Mouse (Mus musculus): ENCODE results near the gene Nup205. TPM values are rescaled to one million over a fixed set of nuclear protein-coding genes. Genes with fewer than 3 reads are reported as not detected.

The Nup205 gene
- polyA plus RNA-seq, 1 experiment, result not detected

DNA sequence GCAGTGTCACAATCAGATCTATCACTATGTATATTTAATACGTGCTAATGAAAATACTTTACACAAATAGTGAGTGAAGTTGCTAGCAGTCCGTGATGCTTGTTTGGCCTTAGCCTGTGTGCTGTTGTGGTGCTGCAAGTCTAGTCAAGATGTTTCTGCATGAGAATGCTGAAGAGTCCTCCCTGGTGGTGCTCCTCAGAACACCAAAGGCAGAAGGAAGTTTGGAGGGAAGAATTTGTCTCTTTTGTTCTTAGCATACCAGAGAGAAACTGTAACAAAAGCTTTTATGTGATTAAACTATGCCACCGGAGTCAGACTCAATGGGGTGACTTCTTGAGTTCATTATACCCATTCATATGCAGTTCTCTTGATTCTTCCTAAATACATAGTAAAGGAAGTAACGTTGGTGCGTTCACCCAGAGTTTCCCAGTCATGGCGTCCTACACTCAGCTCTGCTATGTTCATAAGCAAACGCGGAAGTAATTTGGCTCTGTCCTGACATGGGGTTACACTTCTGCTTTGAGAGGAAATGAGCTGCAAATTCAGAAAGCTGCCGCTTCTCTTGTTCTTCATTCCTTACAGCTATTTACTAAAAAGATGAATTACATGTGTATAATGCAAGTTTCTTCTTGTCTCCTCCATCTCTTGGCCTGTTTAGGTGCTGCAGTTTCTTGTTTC lies 59.0 kb downstream of the Nup205 start:
- no peak overlapping the region for H3K27ac ChIP-seq (ENCODE audit: insufficient read depth, low read depth, low read length)
- no peak for TF ChIP-seq POLR2A (IDR thresholded peaks at IDR 0.05; ENCODE audit: insufficient read depth, low read depth, low read length)
- TF ChIP-seq CTCF (IDR thresholded peaks at IDR 0.05; ENCODE audit: insufficient read depth, low read depth, low read length), result no peak
- no peak overlapping the region for H3K4me3 ChIP-seq (ENCODE audit: insufficient read depth, low read depth, low read length)
- no peaks in the 10 kb centered on the region for H3K4me1 ChIP-seq (ENCODE audit: control insufficient read depth, insufficient read depth, low read length)
- WGBS, result 80% methylated on average over 9 of the region's 9 CpGs

DNA sequence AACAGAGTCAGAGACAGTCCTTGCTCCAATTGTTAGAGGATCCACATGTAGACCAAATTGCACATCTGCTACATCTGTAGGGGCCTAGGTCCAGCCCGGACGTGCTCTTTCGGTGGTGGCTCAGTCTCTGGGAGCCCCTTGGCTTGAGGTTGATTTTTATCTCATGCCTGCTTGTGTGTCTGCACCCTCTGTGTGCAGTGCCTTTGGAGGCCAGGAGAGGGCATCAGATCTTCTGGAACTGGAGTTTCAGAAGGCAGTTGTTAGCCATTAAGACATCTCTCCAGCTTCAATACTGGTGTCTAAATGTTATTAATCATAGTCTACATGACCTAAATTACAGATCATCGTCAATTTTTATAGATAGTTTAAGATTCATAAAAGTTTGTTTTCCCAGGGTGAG lies 66.0 kb downstream of the Nup205 start:
- H3K4me1 ChIP-seq (ENCODE audit: control insufficient read depth, insufficient read depth, low read length), result no peaks in the 10 kb centered on the region
- WGBS, result 98% methylated on average over 4 of the region's 4 CpGs
- H3K4me3 ChIP-seq (ENCODE audit: insufficient read depth, low read depth, low read length), result no peak overlapping the region
- no peak for TF ChIP-seq CTCF (IDR thresholded peaks at IDR 0.05; ENCODE audit: insufficient read depth, low read depth, low read length)
- TF ChIP-seq POLR2A (IDR thresholded peaks at IDR 0.05; ENCODE audit: insufficient read depth, low read depth, low read length), result no peak
- no peak overlapping the region for H3K27ac ChIP-seq (ENCODE audit: insufficient read depth, low read depth, low read length)

DNA sequence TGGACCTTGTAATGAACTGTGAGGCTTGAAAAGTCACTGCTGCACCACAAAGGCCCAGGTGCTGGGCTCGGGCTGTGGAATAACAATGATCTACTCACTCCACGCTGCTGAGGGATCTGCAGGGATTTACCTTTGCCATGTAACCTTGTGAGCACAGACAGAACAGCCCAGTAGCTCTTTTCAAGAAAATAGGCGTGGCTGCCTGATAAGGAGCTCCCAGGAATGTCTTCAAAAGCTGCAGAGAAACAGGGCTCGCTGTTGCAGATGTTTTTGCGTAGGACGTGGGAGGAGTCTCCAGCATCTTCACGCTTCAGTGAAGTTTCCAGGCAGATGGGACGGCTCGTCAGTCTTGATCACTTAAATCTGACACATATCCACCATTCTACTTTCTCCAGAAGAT lies 66.8 kb downstream of the Nup205 start:
- Histone ChIP-seq H3K4me3 (ENCODE audit: insufficient read depth, low read depth, low read length) (no peak overlapping the region), H3K27ac (ENCODE audit: insufficient read depth, low read depth, low read length) (no peak overlapping the region), H3K4me1 (ENCODE audit: control insufficient read depth, insufficient read depth, low read length) (no peaks in the 10 kb centered on the region)
- no peak for TF ChIP-seq CTCF (IDR thresholded peaks at IDR 0.05; ENCODE audit: insufficient read depth, low read depth, low read length)
- no peak for TF ChIP-seq POLR2A (IDR thresholded peaks at IDR 0.05; ENCODE audit: insufficient read depth, low read depth, low read length)
- WGBS, result 90% methylated on average over 9 of the region's 9 CpGs

DNA sequence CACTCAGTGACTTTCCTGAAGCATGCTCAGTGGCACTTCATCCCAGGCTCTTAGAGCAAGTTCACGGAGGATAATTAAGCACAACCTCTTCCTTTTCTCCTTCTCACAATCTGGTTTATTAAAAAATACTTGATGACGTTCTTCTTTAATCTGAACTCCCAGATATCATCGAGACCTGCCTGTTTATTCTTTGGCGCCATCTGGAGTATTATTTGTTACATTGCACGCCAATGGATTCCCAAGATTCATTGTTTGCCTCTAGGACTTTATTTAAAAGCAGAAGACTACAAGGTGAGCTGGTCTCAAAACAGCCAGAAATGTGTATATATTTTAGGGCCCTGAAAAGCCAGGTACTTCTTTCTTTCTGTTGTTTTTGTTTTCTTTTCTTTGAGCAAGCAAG lies 67.9 kb downstream of the Nup205 start:
- WGBS, result 28% methylated on average over 5 of the region's 5 CpGs
- no peaks in the 10 kb centered on the region for H3K4me1 ChIP-seq (ENCODE audit: control insufficient read depth, insufficient read depth, low read length)
- TF ChIP-seq POLR2A (IDR thresholded peaks at IDR 0.05; ENCODE audit: insufficient read depth, low read depth, low read length) (no peak), CTCF (IDR thresholded peaks at IDR 0.05; ENCODE audit: insufficient read depth, low read depth, low read length) (no peak)

DNA sequence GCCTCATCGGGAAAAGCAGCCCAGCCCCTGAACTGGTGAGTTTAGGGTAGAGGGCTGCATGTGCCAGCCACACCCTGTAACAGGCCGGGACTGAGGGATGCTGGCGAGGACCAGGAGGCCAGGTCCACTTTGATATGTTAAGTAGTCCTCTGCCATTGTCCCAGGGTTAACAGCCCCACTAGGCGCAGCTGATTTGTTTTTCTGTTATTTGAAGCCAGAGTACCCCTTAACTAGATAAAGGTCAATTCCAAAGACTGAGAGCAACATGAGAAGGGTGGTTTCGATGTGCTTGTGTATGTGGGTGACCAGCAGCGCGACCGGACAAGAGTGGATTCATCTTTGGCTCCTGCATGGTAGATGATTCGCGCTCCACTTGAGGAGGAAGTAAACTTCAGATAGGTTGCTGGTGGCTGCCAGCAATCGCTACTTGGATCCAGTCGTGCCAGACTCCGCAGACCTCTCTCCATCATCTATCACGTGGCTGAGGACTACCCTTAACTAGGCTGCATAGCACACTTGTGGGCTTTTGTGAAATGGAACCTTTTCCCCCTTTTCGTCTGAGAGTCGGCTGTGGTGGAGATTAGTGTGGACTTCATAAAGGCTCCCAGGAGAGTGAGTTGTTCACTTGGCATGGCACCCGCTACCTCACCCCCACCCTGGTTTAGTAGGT lies 74.7 kb downstream of the Nup205 start:
- H3K4me1 ChIP-seq (ENCODE audit: control insufficient read depth, insufficient read depth, low read length), result peaks cover 11% of the 10 kb centered on the region
- TF ChIP-seq POLR2A (IDR thresholded peaks at IDR 0.05; ENCODE audit: insufficient read depth, low read depth, low read length) (no peak), CTCF (IDR thresholded peaks at IDR 0.05; ENCODE audit: insufficient read depth, low read depth, low read length) (no peak)
- 66% methylated on average over 17 of the region's 17 CpGs for WGBS
- 0 out of 2 replicates have a peak overlapping the region, but pooled peaks have one; percentile 19 for H3K27ac ChIP-seq (ENCODE audit: insufficient read depth, low read depth, low read length)
- no peak overlapping the region for H3K4me3 ChIP-seq (ENCODE audit: insufficient read depth, low read depth, low read length)

More for the DNA sequence above, 67.9 kb downstream of the Nup205 start:
- Histone ChIP-seq H3K27ac (ENCODE audit: insufficient read depth, low read depth, low read length) (no peak overlapping the region), H3K4me3 (ENCODE audit: insufficient read depth, low read depth, low read length) (no peak overlapping the region)

DNA sequence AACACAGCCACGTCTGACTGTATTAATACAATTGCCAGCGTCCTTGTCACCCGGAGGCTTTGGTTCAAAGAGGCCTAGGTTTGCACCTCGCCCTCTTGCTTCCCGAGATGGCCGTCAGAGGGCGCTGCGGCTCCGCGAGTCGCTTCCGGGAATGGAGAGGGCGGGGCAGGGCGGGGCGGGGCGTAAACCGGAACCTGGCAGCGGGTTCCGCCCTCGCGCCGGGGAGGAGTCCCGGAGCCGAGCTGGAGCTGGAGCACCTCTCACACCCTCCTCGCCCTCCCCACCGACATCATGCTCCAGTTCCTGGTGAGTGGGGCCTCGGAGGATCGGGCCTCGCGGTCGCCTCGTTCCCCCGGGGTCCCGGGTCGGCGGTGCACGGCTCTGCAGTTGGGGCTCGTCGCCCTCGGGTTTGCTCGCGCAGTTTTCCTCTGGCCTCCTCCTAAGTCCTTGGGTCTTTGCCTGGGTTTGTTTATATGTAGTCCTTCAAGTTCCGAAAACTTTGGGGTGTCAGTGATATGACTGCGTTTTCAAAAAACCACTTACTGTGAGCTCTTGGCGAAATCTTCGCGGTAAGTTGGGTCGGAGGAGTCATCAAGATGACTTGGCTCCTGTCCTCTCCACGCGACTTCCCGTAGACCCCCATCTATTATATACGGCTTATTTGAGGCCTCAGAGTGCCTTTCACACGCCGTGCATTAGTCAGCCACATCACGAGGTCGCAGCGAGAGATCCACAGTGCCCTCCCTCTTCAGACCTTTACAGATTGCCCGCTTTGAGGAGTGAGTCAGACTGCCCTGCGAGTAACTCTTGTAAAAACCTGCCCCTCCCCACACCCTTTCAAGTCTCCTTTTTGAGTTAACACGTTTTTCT lies 75.5 kb downstream of the Nup205 start:
- WGBS, result under 1% methylated on average over 60 of the region's 60 CpGs
- H3K27ac ChIP-seq (ENCODE audit: insufficient read depth, low read depth, low read length), result peak overlapping the region; percentile 91
- H3K4me1 ChIP-seq (ENCODE audit: control insufficient read depth, insufficient read depth, low read length), result peaks cover 12% of the 10 kb centered on the region
- peak overlapping the region; percentile 82 for H3K4me3 ChIP-seq (ENCODE audit: insufficient read depth, low read depth, low read length)
- TF ChIP-seq POLR2A (IDR thresholded peaks at IDR 0.05; ENCODE audit: insufficient read depth, low read depth, low read length) (peak; percentile 76; the same call in 1 of the 2 replicates), CTCF (IDR thresholded peaks at IDR 0.05; ENCODE audit: insufficient read depth, low read depth, low read length) (peak; percentile 92)

DNA sequence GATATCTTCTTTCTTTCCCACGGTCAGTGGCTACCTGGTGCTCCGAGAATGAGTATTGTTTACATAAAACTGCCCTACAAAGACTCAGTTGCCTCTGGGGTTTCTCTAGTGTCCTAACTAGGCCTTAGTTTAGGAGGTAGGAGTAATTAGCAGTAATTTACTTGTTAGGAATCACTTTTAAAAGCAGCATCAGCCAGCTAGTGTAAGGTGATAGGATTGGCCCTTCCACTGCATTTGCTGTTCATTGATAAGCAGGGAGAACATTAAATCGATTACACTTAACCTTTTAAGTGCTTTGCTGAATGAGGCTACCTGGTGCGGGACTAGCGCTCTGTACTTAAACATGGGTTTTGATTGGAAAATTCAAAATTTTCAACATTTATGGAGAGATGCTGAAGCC lies 76.3 kb downstream of the Nup205 start:
- Histone ChIP-seq H3K4me3 (ENCODE audit: insufficient read depth, low read depth, low read length) (no peak overlapping the region), H3K4me1 (ENCODE audit: control insufficient read depth, insufficient read depth, low read length) (peaks cover 15% of the 10 kb centered on the region), H3K27ac (ENCODE audit: insufficient read depth, low read depth, low read length) (no peak overlapping the region)
- TF ChIP-seq POLR2A (IDR thresholded peaks at IDR 0.05; ENCODE audit: insufficient read depth, low read depth, low read length), result no peak
- TF ChIP-seq CTCF (IDR thresholded peaks at IDR 0.05; ENCODE audit: insufficient read depth, low read depth, low read length), result no peak
- 56% methylated on average over 5 of the region's 5 CpGs for WGBS

DNA sequence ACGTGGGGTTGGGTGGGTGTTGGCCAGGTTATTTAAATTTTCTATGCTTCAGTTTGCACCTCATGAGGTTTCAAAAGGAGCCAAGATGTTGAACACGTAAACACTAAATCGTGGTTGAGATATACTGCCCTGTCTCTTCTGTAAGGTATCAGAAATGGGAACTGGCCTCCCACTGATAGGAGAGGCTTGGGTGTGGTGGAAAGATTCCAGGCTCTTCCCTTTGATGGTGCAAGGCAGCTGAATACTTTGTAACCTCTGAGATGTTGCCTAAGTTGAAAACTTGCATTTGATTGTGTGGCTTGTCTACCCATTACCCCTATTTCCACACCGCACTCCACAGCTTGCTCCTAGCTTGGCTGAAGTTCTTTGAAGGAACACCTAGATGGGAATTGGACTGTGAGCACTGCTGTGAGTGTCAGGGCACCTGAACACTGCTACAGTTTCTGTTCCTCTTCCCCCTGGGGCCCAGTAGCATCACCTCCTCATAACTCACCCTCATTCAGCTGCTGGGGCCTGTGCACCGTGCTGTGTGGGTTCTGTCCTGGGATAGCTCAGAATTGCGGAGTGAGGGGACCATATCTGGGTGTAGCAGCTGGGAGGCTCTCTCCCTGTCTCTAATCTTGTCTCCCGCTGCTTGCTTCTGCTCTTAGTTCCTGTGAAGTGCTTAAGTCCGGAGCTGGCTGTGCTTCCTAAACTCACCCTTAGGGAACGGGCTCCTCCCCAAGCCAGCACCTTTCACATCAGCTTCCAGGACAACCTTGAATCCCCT lies 77.1 kb downstream of the Nup205 start:
- WGBS, result 71% methylated on average over 9 of the region's 9 CpGs
- peak overlapping the region; percentile 13; the same call in 1 of the 2 replicates for H3K4me3 ChIP-seq (ENCODE audit: insufficient read depth, low read depth, low read length)
- TF ChIP-seq POLR2A (IDR thresholded peaks at IDR 0.05; ENCODE audit: insufficient read depth, low read depth, low read length) (no peak), CTCF (IDR thresholded peaks at IDR 0.05; ENCODE audit: insufficient read depth, low read depth, low read length) (no peak)

More for the DNA sequence above, 77.1 kb downstream of the Nup205 start:
- no peak overlapping the region for H3K27ac ChIP-seq (ENCODE audit: insufficient read depth, low read depth, low read length)
- peaks cover 17% of the 10 kb centered on the region for H3K4me1 ChIP-seq (ENCODE audit: control insufficient read depth, insufficient read depth, low read length)
